Mouse (Mus musculus) naive thymus-derived CD4-positive, alpha-beta T cell, adult 5 months (primary cell): ENCODE data around the gene Map1b. TPM values are rescaled to one million over a fixed set of nuclear protein-coding genes. Genes with fewer than 3 reads are reported as not detected.

Experiments
- polyA plus RNA-seq: library from polyadenylated mRNA; unstranded; fragments of 100-300 nt; shearing (Covaris generic); gene quantifications from one replicate; pipeline ENCODE4 v1.2.1, GENCODE M21; 2017

Map1b gene
- 0.09 TPM for polyA plus RNA-seq

DNA sequence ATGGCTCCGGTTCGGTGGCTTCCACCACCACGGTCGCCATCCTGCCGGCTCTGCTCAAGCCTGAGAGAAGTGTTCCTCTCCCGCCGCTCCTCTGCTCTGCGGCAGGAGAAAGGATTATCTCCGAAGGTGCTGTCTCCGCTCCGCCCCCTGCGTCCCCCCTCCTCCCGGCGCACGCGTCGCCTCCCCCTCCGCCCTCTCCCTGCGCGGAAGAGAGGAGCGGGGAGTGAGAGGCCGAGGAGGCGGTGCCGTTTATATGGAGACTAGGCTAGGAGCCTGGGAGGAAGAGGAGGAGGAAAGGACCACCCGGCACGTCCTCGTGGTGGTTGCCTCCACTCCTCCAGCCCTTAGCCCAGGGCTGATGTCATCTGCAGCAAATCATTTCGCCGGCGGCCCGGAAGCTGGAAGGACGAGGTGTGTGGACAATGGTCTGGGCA lies at the start of gene Map1b:
TSS of gene Map1b (minus strand) at position 93 of the 434 bp plus-strand sequence.

Other genes with a start within 250 kb of the Map1b start
- gene Ptcd2, start 171.8 kb downstream of the Map1b start, polyA plus RNA-seq = 38.7 TPM
- gene Mrps27, start 171.8 kb downstream of the Map1b start, polyA plus RNA-seq = 17.3 TPM